In genomic region chr5:115560336-115560905, GRCm38 (mm10) we compare ENCODE assay signal across 9 mouse cellular contexts. TPM values are rescaled to one million over a fixed set of nuclear protein-coding genes. Genes with fewer than 3 reads are reported as not detected.
DNase-seq lines count a peak whose midpoint lies in the region; ATAC-seq lines count a peak whose summit lies in the region.
"Had no signal": no experiment of that assay in that cellular context is flagged by ENCODE, and none has a peak within 500 bp of the region (broad histone marks: within the 10 kb centered on the region; RNA-seq: fewer than 3 reads in every experiment).

No protein-coding gene starts in this region.

- peaks cover 41% of the 10 kb centered on the region for H3K36me3 ChIP-seq in heart, embryonic 13.5 days
- peaks cover 32% of the 10 kb centered on the region for H3K36me3 ChIP-seq in hindbrain, embryonic 15.5 days
- H3K36me3 ChIP-seq in midbrain, embryonic 13.5 days, result peaks cover 37% of the 10 kb centered on the region

- H3K4me1 ChIP-seq in heart, embryonic 13.5 days, result peaks cover 46% of the 10 kb centered on the region
- H3K4me1 ChIP-seq in brown adipose tissue, adult 24 weeks (ENCODE audit: control insufficient read depth, insufficient read depth, insufficient read length, low read length), result peaks cover 3% of the 10 kb centered on the region; the same call in 1 of the 2 replicates
- H3K4me1 ChIP-seq in hindbrain, embryonic 15.5 days (replicated peaks), result peaks cover 33% of the 10 kb centered on the region
- H3K4me1 ChIP-seq in midbrain, embryonic 13.5 days (replicated peaks), result peaks cover 37% of the 10 kb centered on the region

- peak overlapping the region; percentile 99 for H3K9ac ChIP-seq in heart, embryonic 13.5 days
- H3K9ac ChIP-seq in hindbrain, embryonic 15.5 days, result peak overlapping the region; percentile 95
- H3K9ac ChIP-seq in midbrain, embryonic 13.5 days (replicated peaks), result peak overlapping the region; percentile 98

- ATAC-seq in heart, embryonic 13.5 days (ENCODE audit: extremely low read depth, insufficient number of reproducible peaks, low FRiP score, low TSS enrichment), result no peak
- ATAC-seq in hindbrain, embryonic 15.5 days (ENCODE audit: low FRiP score, low read depth), result no peak
- ATAC-seq in midbrain, embryonic 13.5 days, result no peak

- WGBS in heart, embryonic 13.5 days, result 25% methylated on average over 13 of the region's 13 CpGs
- WGBS in hindbrain, embryonic 15.5 days, result 43% methylated on average over 13 of the region's 13 CpGs
- 45% methylated on average over 13 of the region's 13 CpGs for WGBS in midbrain, embryonic 13.5 days

- peak overlapping the region; percentile 89 for H3K4me2 ChIP-seq in heart, embryonic 13.5 days
- H3K4me2 ChIP-seq in hindbrain, embryonic 15.5 days, result peak overlapping the region; percentile 71
- peak overlapping the region; percentile 75 for H3K4me2 ChIP-seq in midbrain, embryonic 13.5 days (replicated peaks)

- H3K4me3 ChIP-seq in heart, embryonic 13.5 days, result peak overlapping the region; percentile 90
- peak overlapping the region; percentile 80 for H3K4me3 ChIP-seq in brown adipose tissue, adult 24 weeks (ENCODE audit: insufficient read depth, low read depth, low read length)
- H3K4me3 ChIP-seq in hindbrain, embryonic 15.5 days, result peak overlapping the region; percentile 87
- peak overlapping the region; percentile 88 for H3K4me3 ChIP-seq in midbrain, embryonic 13.5 days (replicated peaks)

- intact Hi-C loops in heart, postnatal 10 days (cut with DNase I), result no loop called here

- H3K27ac ChIP-seq in heart, embryonic 13.5 days (replicated peaks), result peak overlapping the region; percentile 87; the same call in 1 of the 2 replicates
- H3K27ac ChIP-seq in brown adipose tissue, adult 24 weeks (replicated peaks; ENCODE audit: low read depth, low read length), result no peak overlapping the region
- no peak overlapping the region for H3K27ac ChIP-seq in hindbrain, embryonic 15.5 days (replicated peaks)
- H3K27ac ChIP-seq in midbrain, embryonic 13.5 days, result no peak overlapping the region

- no peak for DNase-seq in heart, postnatal 10 days
- no peak for DNase-seq in cerebellum, adult 11-12 months
- DNase-seq in adrenal gland, adult (ENCODE audit: inconsistent age in 2 of 2, low spot score in 1 of 2), result no peak
- DNase-seq in cerebellum, adult 18-20 months, result no peak
- DNase-seq: layer of hippocampus, postnatal 36 days had no signal

- no peaks in the 10 kb centered on the region for H3K27me3 ChIP-seq in heart, embryonic 13.5 days (replicated peaks)
- no peaks in the 10 kb centered on the region for H3K27me3 ChIP-seq in hindbrain, embryonic 15.5 days
- no peaks in the 10 kb centered on the region for H3K27me3 ChIP-seq in midbrain, embryonic 13.5 days

- H3K9me3 ChIP-seq in heart, embryonic 13.5 days, result no peaks in the 10 kb centered on the region
- H3K9me3 ChIP-seq in hindbrain, embryonic 15.5 days, result no peaks in the 10 kb centered on the region
- H3K9me3 ChIP-seq in midbrain, embryonic 13.5 days, result no peaks in the 10 kb centered on the region

RNA-seq across cellular contexts. Expression of gene Rplp0, which starts 1.2 kb away (rescaled TPM):
- 1,009 and 1,125 TPM in 2 replicates for polyA plus RNA-seq in heart, embryonic 13.5 days (2015; fragmentation: Nextera tagmentation; extraction: Ambion mirVana)
- 100 to 1,000 TPM; 788 to 793 TPM for total RNA-seq in heart, postnatal 10 days (2021)
- polyA plus RNA-seq in brown adipose tissue, adult 24 weeks (2012; ENCODE audit: insufficient read depth, insufficient read length, missing spikeins), result 575 and 685 TPM in 2 replicates
- polyA plus RNA-seq in hindbrain, embryonic 15.5 days (2015; fragmentation: Nextera tagmentation; extraction: Ambion mirVana), result 801 and 847 TPM in 2 replicates
- polyA plus RNA-seq in midbrain, embryonic 13.5 days (2015; fragmentation: Nextera tagmentation; extraction: Ambion mirVana), result 905 and 914 TPM in 2 replicates

RNA-seq across cellular contexts. Expression of gene Gcn1l1, which starts 4.6 kb away (rescaled TPM):
- 24.6 and 26.7 TPM in 2 replicates for polyA plus RNA-seq in heart, embryonic 13.5 days (2015; fragmentation: Nextera tagmentation; extraction: Ambion mirVana)
- total RNA-seq in heart, postnatal 10 days (2021), result 10 to 100 TPM; 47.2 to 51.7 TPM
- polyA plus RNA-seq in brown adipose tissue, adult 24 weeks (2012; ENCODE audit: insufficient read depth, insufficient read length, missing spikeins), result 9.9 and 15.0 TPM in 2 replicates
- polyA plus RNA-seq in hindbrain, embryonic 15.5 days (2015; fragmentation: Nextera tagmentation; extraction: Ambion mirVana), result 40.6 and 44.4 TPM in 2 replicates
- 48.6 and 49.1 TPM in 2 replicates for polyA plus RNA-seq in midbrain, embryonic 13.5 days (2015; fragmentation: Nextera tagmentation; extraction: Ambion mirVana)

RNA-seq across cellular contexts. Expression of gene Pxn, which starts 53.9 kb away (rescaled TPM):
- 29.7 and 31.7 TPM in 2 replicates for polyA plus RNA-seq in heart, embryonic 13.5 days (2015; fragmentation: Nextera tagmentation; extraction: Ambion mirVana)
- 10 to 100 TPM; 58.9 to 64.7 TPM for total RNA-seq in heart, postnatal 10 days (2021)
- 10.6 and 12.2 TPM in 2 replicates for polyA plus RNA-seq in brown adipose tissue, adult 24 weeks (2012; ENCODE audit: insufficient read depth, insufficient read length, missing spikeins)
- polyA plus RNA-seq in hindbrain, embryonic 15.5 days (2015; fragmentation: Nextera tagmentation; extraction: Ambion mirVana), result 22.0 and 24.3 TPM in 2 replicates
- 16.2 and 18.3 TPM in 2 replicates for polyA plus RNA-seq in midbrain, embryonic 13.5 days (2015; fragmentation: Nextera tagmentation; extraction: Ambion mirVana)
